Mouse (Mus musculus) left cerebral cortex, postnatal 10 days (tissue): Measurements from ENCODE around the gene Rerg. TPM values are rescaled to one million over a fixed set of nuclear protein-coding genes. Genes with fewer than 3 reads are reported as not detected.

Experiments
- DNase-seq, 2 experiments: peaks; one replicate each; pipeline ENCODE4 v3.0.0; 2021 to 2022; ENCODE audit warnings: low spot score in 2 of 2, mixed read lengths in 1 of 2; ENCODE audit errors: extremely low spot score in 1 of 2
- intact Hi-C: fragments of 180-260 bp; cut with DNase I; formaldehyde crosslinking; loops from one replicate; pipeline ENCODE4 v1.15.1; 2025
- total RNA-seq, 2 experiments: library from RNA; stranded (reverse); gene quantifications; 2 replicates each; pipeline ENCODE4 v1.2.3; 2021

Gene Rerg
- total RNA-seq, 2 experiments from 2014 or later, result 6.6 to 7.8 TPM

- intact Hi-C loops, result no loop called here
- no peak for DNase-seq
These were observed 67.6 kb downstream of the Rerg start for GRCm38 (mm10) chr6:137102662-137103179.

DNA sequence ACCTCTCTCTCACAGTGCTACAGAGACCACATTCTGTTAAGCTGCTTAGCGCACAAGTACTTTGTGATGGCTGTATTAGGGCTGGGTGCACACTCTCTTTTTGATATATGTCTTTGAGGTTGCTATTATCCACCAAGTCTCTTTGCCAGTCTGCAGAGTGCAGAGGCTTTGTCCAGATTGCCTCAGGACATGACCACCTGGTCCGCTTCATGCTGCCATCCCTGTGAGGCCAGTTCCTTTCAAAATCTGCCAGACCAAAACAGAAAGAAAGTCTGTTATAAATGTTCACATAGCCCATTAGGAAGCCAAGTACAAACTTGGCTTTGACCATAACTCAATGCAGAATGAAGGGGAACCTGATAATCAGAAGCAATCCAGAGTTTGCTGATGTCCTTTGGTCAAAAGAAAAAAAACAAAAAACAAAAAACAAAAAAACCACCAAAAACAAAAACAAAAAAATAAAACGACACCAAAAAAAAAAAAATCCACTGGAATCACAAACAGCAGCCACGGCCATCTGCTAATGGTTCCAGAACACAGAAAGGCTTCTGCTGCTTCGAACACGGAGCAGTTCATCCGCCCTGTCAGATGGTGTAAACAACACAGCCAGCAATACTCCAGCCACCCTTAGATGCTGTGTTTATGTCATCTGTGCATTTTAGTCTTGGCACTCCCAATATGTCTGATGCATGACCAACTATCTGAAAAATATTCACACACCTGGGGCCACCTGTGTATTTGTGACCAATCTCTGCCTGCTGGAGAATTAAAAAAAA lies 68.2 kb downstream of the Rerg start:
- no peak for DNase-seq
- intact Hi-C loops, result no loop called here

GRCm38 (mm10) chr6:137100259-137100658 lies 70.0 kb downstream of the Rerg start:
- intact Hi-C loops, result no loop called here
- DNase-seq, result no peak

- intact Hi-C loops, result loop anchor here (1.0 kb wide), 1 partner anchor 71 kb away; no protein-coding TSS in a partner anchor
- peak in 1 of 2 experiments; percentile 38 for DNase-seq
These were observed 71.8 kb downstream of the Rerg start for GRCm38 (mm10) chr6:137098232-137099191.

DNA sequence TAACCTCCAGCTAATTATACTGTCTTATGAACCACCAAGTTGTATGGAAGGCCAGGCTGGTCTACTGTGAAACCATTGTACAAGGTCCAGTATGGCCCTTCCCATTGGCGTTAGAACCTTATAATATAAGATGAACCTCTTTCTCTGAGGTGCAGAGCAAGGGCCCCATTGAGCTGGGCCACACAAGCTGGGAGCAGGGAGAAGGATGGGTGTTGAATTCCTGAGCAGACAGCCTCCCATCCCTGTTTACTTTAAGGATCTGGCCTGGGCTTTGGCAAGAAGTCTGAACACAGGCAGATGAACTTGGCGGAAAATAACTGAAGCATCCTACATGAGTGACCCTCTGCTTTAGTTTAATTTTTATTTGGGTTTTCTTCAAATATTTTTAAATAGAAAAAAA lies 75.8 kb downstream of the Rerg start:
- no peak for DNase-seq
- intact Hi-C loops, result no loop called here

- intact Hi-C loops, result no loop called here
- DNase-seq, result no peak
These were observed 81.8 kb downstream of the Rerg start for GRCm38 (mm10) chr6:137088469-137088868.

- intact Hi-C loops, result no loop called here
- no peak for DNase-seq
These were observed 82.3 kb downstream of the Rerg start for GRCm38 (mm10) chr6:137087956-137088355.

DNA sequence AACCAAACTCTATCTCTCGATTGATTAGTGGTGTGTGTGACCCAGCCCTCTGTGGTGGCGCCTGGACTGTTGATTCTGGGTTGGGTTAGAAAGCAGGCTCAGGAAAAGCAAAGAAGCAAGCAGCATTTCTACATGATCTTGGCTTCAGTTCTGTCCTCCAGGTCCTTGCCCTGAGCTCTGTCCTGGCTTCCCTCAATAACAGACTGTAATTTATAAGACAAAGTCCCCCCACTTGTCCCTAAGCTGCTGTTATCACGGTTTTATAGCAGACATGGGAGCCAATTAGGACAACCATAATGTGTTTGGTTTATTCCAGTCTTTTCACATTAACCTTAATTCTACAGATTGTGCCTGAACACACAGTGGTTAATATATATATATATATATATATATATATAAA lies 82.8 kb downstream of the Rerg start:
- no peak for DNase-seq
- intact Hi-C loops, result no loop called here

DNA sequence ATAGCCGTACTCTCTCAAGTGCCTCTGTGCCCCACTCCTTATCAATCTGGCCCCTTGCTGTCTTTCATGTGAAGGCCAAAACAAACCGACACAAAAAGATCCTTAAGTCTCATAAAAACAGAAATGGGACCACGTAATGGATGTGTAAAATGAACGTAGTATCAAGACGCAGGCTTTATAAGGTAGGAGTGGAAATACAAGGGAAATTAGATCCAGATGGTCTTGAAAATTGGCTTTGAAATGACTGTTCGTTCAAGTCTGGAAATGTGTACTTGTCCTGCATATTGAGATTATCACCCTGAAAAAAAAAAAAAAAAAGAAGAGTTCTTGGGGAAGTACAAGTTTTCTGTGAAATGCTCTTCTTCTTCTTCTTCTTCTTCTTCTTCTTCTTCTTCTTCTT lies 90.6 kb downstream of the Rerg start:
- DNase-seq, result no peak
- intact Hi-C loops, result no loop called here

DNA sequence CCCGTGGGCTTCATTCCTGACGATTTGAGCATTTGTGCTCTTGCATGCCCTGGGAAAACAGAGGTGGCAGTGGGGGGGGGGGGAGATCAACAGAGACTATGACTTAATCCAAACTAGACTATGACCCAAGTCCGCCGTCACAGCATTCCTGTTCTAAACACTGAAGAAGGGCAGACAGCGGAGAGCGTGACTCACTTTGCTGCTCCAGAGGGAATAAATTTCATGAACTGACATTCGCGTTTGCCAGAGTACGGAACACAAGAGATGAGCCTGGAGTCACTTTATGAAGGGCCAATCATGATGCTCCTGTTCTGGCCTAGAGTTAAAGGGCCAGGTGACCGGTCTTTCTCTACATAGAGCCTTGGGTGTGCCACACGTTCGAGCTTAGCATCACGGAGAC lies 93.6 kb downstream of the Rerg start:
- DNase-seq, result no peak
- intact Hi-C loops, result no loop called here

DNA sequence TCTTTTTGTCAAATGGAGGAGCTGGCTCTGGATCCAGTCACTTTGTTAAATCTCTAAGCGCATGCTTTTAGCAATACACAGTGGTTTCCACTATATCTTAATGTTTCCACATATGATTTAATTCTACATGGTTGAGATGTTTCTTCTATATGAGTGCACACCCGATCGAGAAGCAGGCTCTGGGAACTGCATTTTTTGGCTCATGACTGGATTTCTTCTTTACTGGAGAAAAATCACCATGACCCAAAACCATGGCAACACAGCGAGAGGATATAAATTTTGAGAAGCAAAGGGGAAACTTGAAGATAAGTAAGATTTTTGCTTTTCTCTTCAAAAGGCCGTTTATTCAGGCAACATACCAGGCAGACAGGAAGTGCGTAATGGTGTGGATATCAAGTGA lies 94.1 kb downstream of the Rerg start:
- DNase-seq, result no peak

GRCm38 (mm10) chr6:137072256-137072655 lies 98.0 kb downstream of the Rerg start:
- DNase-seq, result no peak
- intact Hi-C loops, result no loop called here

More for the DNA sequence above, 94.1 kb downstream of the Rerg start:
- intact Hi-C loops, result no loop called here

- no peak for DNase-seq
- intact Hi-C loops, result no loop called here
These were observed 98.8 kb downstream of the Rerg start for GRCm38 (mm10) chr6:137071466-137071865.

GRCm38 (mm10) chr6:137065506-137065905 lies 104.8 kb downstream of the Rerg start:
- intact Hi-C loops, result no loop called here

DNA sequence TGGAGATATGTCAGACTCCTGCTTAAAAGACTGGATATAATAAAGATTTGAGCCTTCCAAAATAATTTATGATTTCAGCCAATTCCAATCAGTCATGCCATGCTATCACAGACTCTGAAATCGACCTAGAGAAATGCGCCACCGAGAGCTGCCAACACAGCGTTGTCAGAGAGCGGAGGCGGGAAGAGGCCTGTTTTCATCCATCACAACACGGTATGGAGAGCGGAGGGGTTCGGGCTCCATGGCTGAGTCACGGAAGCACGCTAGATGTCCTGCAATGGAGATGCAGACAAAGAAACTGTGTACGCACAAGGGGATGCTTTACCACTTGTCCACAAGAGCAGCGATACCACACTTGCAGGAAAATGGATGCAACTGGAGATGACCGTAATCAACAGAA lies 105.5 kb downstream of the Rerg start:
- DNase-seq, result no peak
- intact Hi-C loops, result no loop called here

More at GRCm38 (mm10) chr6:137065506-137065905, 104.8 kb downstream of the Rerg start:
- DNase-seq, result no peak

GRCm38 (mm10) chr6:137063239-137063940 lies 106.9 kb downstream of the Rerg start:
- intact Hi-C loops, result no loop called here
- no peak for DNase-seq

GRCm38 (mm10) chr6:137061880-137062531 lies 108.3 kb downstream of the Rerg start:
- DNase-seq, result no peak
- intact Hi-C loops, result no loop called here

DNA sequence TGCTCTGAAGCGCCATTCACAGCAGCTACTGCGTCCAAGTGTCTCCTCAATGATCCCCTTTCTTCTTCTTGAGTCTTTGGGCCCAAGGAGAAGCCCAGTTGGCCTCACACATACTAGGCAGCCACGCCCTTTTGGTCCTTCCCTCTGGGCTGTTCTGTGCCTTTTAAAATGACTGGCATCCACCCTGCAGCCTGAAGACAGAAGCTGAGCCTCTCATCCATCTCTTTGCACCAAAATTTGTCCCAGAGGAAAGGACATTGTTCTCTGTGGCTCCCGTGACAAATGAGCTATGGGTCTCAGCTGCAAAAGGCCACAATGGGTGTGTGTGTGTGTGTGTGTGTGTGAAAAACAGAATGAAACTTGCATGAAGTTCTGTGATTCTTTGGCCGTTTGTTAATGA lies 109.7 kb downstream of the Rerg start:
- intact Hi-C loops, result no loop called here
- DNase-seq, result no peak

GRCm38 (mm10) chr6:137058257-137058656 lies 112.0 kb downstream of the Rerg start:
- intact Hi-C loops, result no loop called here
- DNase-seq, result no peak
